Comparison of ENCODE assay signal across 8 mouse cellular contexts in genomic region chr1:182991002-182991778, GRCm38 (mm10). TPM values are rescaled to one million over a fixed set of nuclear protein-coding genes. Genes with fewer than 3 reads are reported as not detected.
DNase-seq lines count a peak whose midpoint lies in the region; ATAC-seq and TF ChIP-seq lines count a peak whose summit lies in the region.

No protein-coding gene starts in this region.

- WGBS in lung, postnatal 0 days = 10% methylated on average over 7 of the region's 7 CpGs

- no peak overlapping the region for H3K9ac ChIP-seq in ES-E14 (ENCODE audit: insufficient read depth, low read depth, low read length, poor library complexity, severe bottlenecking)
- H3K9ac ChIP-seq in lung, postnatal 0 days (replicated peaks; ENCODE audit: low read depth) = no peak overlapping the region

- H3K4me3 ChIP-seq in ES-E14 (ENCODE audit: insufficient read depth in 1 of 2, low read depth in 1 of 2, low read length in 2 of 2, poor library complexity in 1 of 2, severe bottlenecking in 1 of 2) = no peak overlapping the region
- no peak overlapping the region for H3K4me3 ChIP-seq in embryonic fibroblast, embryonic 13.5 days (ENCODE audit: insufficient read depth, low read length)
- no peak overlapping the region for H3K4me3 ChIP-seq in lung, postnatal 0 days (ENCODE audit: low read depth, low read length)

- TF ChIP-seq EP300 in lung, postnatal 0 days (IDR thresholded peaks at IDR 0.05) = no peak

- no peak for TF ChIP-seq POLR2A in brain, embryonic 14.5 days (IDR thresholded peaks at IDR 0.05; ENCODE audit: borderline replicate concordance, extremely low read depth, insufficient read depth, insufficient read length, poor library complexity, severe bottlenecking)
- no peak for TF ChIP-seq POLR2A in embryonic fibroblast, embryonic 13.5 days (IDR thresholded peaks at IDR 0.05; ENCODE audit: low read depth, low read length)

- DNase-seq in ES-E14 (ENCODE audit: low read depth, low spot score) = no peak
- peak; percentile 82 for DNase-seq in brain, embryonic 14.5 days (ENCODE audit: low read depth)
- peak; percentile 31 for DNase-seq in heart, postnatal 25 days (ENCODE audit: low spot score)
- peak; percentile 68 for DNase-seq in layer of hippocampus, adult 11-12 months (ENCODE audit: low spot score)
- DNase-seq in lung, postnatal 0 days (ENCODE audit: low spot score) = peak; percentile 75
- DNase-seq in retina, postnatal 1 day = peak; percentile 65
- DNase-seq in thymus, postnatal 4 days = peak; percentile 87

- no peaks in the 10 kb centered on the region for H3K36me3 ChIP-seq in ES-E14 (ENCODE audit: control insufficient read depth, insufficient read depth, low read length, poor library complexity, severe bottlenecking)
- H3K36me3 ChIP-seq in lung, postnatal 0 days (ENCODE audit: insufficient read depth, low read length) = no peaks in the 10 kb centered on the region

- H3K27ac ChIP-seq in ES-E14 (ENCODE audit: insufficient read depth, low read depth, low read length, poor library complexity, severe bottlenecking) = no peak overlapping the region
- no peak overlapping the region for H3K27ac ChIP-seq in embryonic fibroblast, embryonic 13.5 days (ENCODE audit: insufficient read depth, low read length)
- H3K27ac ChIP-seq in lung, postnatal 0 days (ENCODE audit: low read length) = no peak overlapping the region

- in situ Hi-C loops in ES-E14 (cut with MboI; ENCODE audit: low sequenced_read_pairs in 2 of 2, unreplicated experiment in 2 of 2) = no loop called here

- intact Hi-C loops in heart, postnatal 25 days (cut with DNase I) = no loop called here

- no peaks in the 10 kb centered on the region for H3K27me3 ChIP-seq in lung, postnatal 0 days (replicated peaks; ENCODE audit: insufficient read depth, low read length)

- peak; percentile 63 for ATAC-seq in lung, postnatal 0 days

- no peak overlapping the region for H3K4me2 ChIP-seq in lung, postnatal 0 days (replicated peaks; ENCODE audit: low read depth, low read length)

- TF ChIP-seq CTCF in brain, embryonic 14.5 days (IDR thresholded peaks at IDR 0.05; ENCODE audit: borderline replicate concordance, extremely low read depth, insufficient read depth, insufficient read length) = peak; percentile 96
- TF ChIP-seq CTCF in embryonic fibroblast, embryonic 13.5 days (IDR thresholded peaks at IDR 0.05; ENCODE audit: borderline replicate concordance, insufficient read depth, low read length) = peak; percentile 83
- peak; percentile 98 for TF ChIP-seq CTCF in lung, postnatal 0 days (IDR thresholded peaks at IDR 0.05)

- H3K4me1 ChIP-seq in ES-E14 (ENCODE audit: control insufficient read depth in 2 of 2, insufficient read depth in 2 of 2, low read length in 2 of 2, poor library complexity in 1 of 2) = no peaks in the 10 kb centered on the region
- no peaks in the 10 kb centered on the region for H3K4me1 ChIP-seq in embryonic fibroblast, embryonic 13.5 days (ENCODE audit: control insufficient read depth, insufficient read depth, low read length)
- H3K4me1 ChIP-seq in lung, postnatal 0 days (ENCODE audit: insufficient read depth, low read depth, low read length) = no peaks in the 10 kb centered on the region; the same call in 1 of the 2 replicates

- H3K9me3 ChIP-seq in ES-E14 (ENCODE audit: control insufficient read depth, insufficient read depth, low read depth, low read length) = no peaks in the 10 kb centered on the region
- H3K9me3 ChIP-seq in lung, postnatal 0 days (ENCODE audit: low read length) = no peaks in the 10 kb centered on the region

TF ChIP-seq in ES-E14, 5 proteins besides CTCF, POLR2A, EP300 and RAD21:
- no peak for TF ChIP-seq ZNF384 (IDR thresholded peaks at IDR 0.05; ENCODE audit: low read depth, low read length)
- peak; percentile 88; the same call in 1 of the 2 replicates for TF ChIP-seq ZC3H11A (IDR thresholded peaks at IDR 0.05; ENCODE audit: borderline replicate concordance, low read depth, low read length)

RNA-seq across cellular contexts. Expression of gene Tlr5, which starts 36.6 kb away (rescaled TPM):
- total RNA-seq in ES-E14 (2012; rRNA removed) = 0.37 and 0.54 TPM in 2 replicates
- 0.61 and 0.64 TPM in 2 replicates for polyA plus RNA-seq in brain, embryonic 14.5 days (2012; rRNA removed)
- polyA plus RNA-seq in embryonic fibroblast, embryonic 13.5 days (2011; ENCODE audit: insufficient read length, low read depth, missing spikeins) = 1.9 and 2.1 TPM in 2 replicates
- 1 to 10 TPM; 1.2 to 1.3 TPM for total RNA-seq in heart, postnatal 25 days (2021)
- polyA plus RNA-seq in lung, postnatal 0 days (2015; fragmentation: Nextera tagmentation; extraction: Ambion mirVana) = 1.5 TPM in 2 replicates
